Mouse (Mus musculus) embryonic facial prominence, embryonic 14.5 days (tissue): ENCODE results near the gene Dnajb7. TPM values are rescaled to one million over a fixed set of nuclear protein-coding genes. Genes with fewer than 3 reads are reported as not detected.
"Not testable (repeated sequence)": the region's sequence is repeated elsewhere in the genome, so short reads cannot be mapped to it uniquely, and the experiment has no call there.

ENCODE experiments used
- ATAC-seq: fragments of 200-750 bp; cut with Nextera tagmentation; 2 replicates; pipeline ENCODE4 v1.8.0; 2017; ENCODE audit warnings: low read depth, moderate number of reproducible peaks, moderate TSS enrichment
- DNase-seq: peaks from one replicate; pipeline ENCODE4 v3.0.0-alpha.2; 2015; ENCODE audit warnings: low spot score
- H3K27ac ChIP-seq: fragments of 300-500 bp; sonication (generic); replicated peaks from 2 replicates; pipeline ENCODE4 v1.5.1; 2014; ENCODE audit warnings: low read depth, mild to moderate bottlenecking, low read length, moderate library complexity
- H3K27me3 ChIP-seq: fragments of 300-500 bp; sonication (generic); replicated peaks from 2 replicates; pipeline ENCODE4 v1.6.1; 2014; ENCODE audit warnings: low read length; ENCODE audit not compliant: control insufficient read depth, insufficient read depth
- H3K36me3 ChIP-seq: fragments of 300-500 bp; sonication (generic); 2 replicates; pipeline ENCODE4 v1.6.1; 2014; ENCODE audit warnings: low read length, mixed read lengths; ENCODE audit not compliant: control insufficient read depth, insufficient read depth
- H3K4me1 ChIP-seq: fragments of 300-500 bp; sonication (generic); 2 replicates; pipeline ENCODE4 v1.6.1; 2014; ENCODE audit warnings: antibody characterized with exemption, low read length; ENCODE audit not compliant: control insufficient read depth, insufficient read depth
- H3K4me2 ChIP-seq: fragments of 300-500 bp; sonication (generic); 2 replicates; pipeline ENCODE4 v1.6.1; 2014; ENCODE audit warnings: low read depth, mild to moderate bottlenecking, low read length, moderate library complexity, mixed read lengths
- H3K4me3 ChIP-seq: fragments of 300-500 bp; sonication (generic); 2 replicates; pipeline ENCODE4 v1.5.1; 2014; ENCODE audit warnings: low read depth, mild to moderate bottlenecking, low read length
- H3K9ac ChIP-seq: fragments of 300-500 bp; sonication (generic); 2 replicates; pipeline ENCODE4 v1.6.1; 2014; ENCODE audit warnings: low read depth, mild to moderate bottlenecking, low read length, moderate library complexity, mixed read lengths
- H3K9me3 ChIP-seq: fragments of 300-500 bp; sonication (generic); 2 replicates; pipeline ENCODE4 v1.6.1; 2016; ENCODE audit warnings: low read length; ENCODE audit not compliant: control insufficient read depth
- WGBS: fragments of 180-500 bp; shearing (Covaris S2); extraction: QIAGEN DNeasy Blood & Tissue Kit; methylation state at CpG from one replicate; pipeline ENCODE4 v1.1.7; 2014; 5-methylcytosine and 5-hydroxymethylcytosine counted together
- polyA plus RNA-seq: library from polyadenylated mRNA; unstranded; fragments of >200 nt; fragmentation: Nextera tagmentation; extraction: Ambion mirVana; gene quantifications from 2 replicates; pipeline ENCODE4 v1.2.1, GENCODE M21; 2014

Gene Dnajb7
- polyA plus RNA-seq, 1 experiment from 2014 or later = 0.85 TPM

GRCm38 (mm10) chr15:81418065-81418464 is 10.0 kb upstream of the Dnajb7 start:
- no peak for ATAC-seq
- Histone ChIP-seq H3K4me2 (no peak overlapping the region), H3K27ac (no peak overlapping the region), H3K36me3 (no peaks in the 10 kb centered on the region), H3K4me3 (no peak overlapping the region), H3K4me1 (peaks cover 3% of the 10 kb centered on the region; the same call in 1 of the 2 replicates), H3K27me3 (no peaks in the 10 kb centered on the region), H3K9me3 (no peaks in the 10 kb centered on the region), H3K9ac (no peak overlapping the region)
- DNase-seq = no peak
- 83% methylated on average over 4 of the region's 4 CpGs for WGBS

- WGBS = 5% methylated on average over 22 of the region's 22 CpGs
- H3K4me1 ChIP-seq, H3K9me3 ChIP-seq, H3K27me3 ChIP-seq, H3K36me3 ChIP-seq: not testable (repeated sequence)
- Histone ChIP-seq H3K4me3 (peak overlapping the region; percentile 24), H3K9ac (peak overlapping the region; percentile 45), H3K27ac (peak overlapping the region; percentile 8; the same call in 1 of the 2 replicates), H3K4me2 (peak overlapping the region; percentile 47)
- DNase-seq (peak; percentile 80), ATAC-seq (peak; percentile 82)
These were observed 8.7 kb upstream of the Dnajb7 start for GRCm38 (mm10) chr15:81416763-81417310.

- no peak for DNase-seq
These were observed 3.1 kb downstream of the Dnajb7 start for GRCm38 (mm10) chr15:81405008-81405407.

GRCm38 (mm10) chr15:81399638-81400315 is 8.3 kb downstream of the Dnajb7 start, which contains the start of the genes St13 and Xpnpep3:
Gene St13, minus strand, starts transcription at chr15:81400077.
Gene Xpnpep3, plus strand, starts transcription at chr15:81400138.
- peak within 1 kb of the TSS; percentile 80 for H3K4me2 ChIP-seq
- H3K4me3 ChIP-seq = peak within 1 kb of the TSS; percentile 88
- H3K27me3 ChIP-seq = no peaks in the 10 kb centered on the region
- under 1% methylated on average over 44 of the region's 50 CpGs for WGBS
- no peaks in the 10 kb centered on the region for H3K9me3 ChIP-seq
- H3K36me3 ChIP-seq = no peaks in the 10 kb centered on the region
- peaks cover 16% of the 10 kb centered on the region for H3K4me1 ChIP-seq
- peak; percentile 100 for ATAC-seq
- peak within 1 kb of the TSS; percentile 90 for H3K9ac ChIP-seq
- H3K27ac ChIP-seq = peak within 1 kb of the TSS; percentile 94
- DNase-seq = peak; percentile 97

More at GRCm38 (mm10) chr15:81405008-81405407, 3.1 kb downstream of the Dnajb7 start:
- Histone ChIP-seq H3K4me3 (no peak overlapping the region), H3K4me2 (no peak overlapping the region), H3K9ac (no peak overlapping the region), H3K27ac (no peak overlapping the region), H3K4me1 (peaks cover 6% of the 10 kb centered on the region; the same call in 1 of the 2 replicates), H3K36me3 (no peaks in the 10 kb centered on the region), H3K9me3 (no peaks in the 10 kb centered on the region), H3K27me3 (no peaks in the 10 kb centered on the region)
- ATAC-seq = no peak
- 89% methylated on average over 3 of the region's 3 CpGs for WGBS

GRCm38 (mm10) chr15:81399297-81399637 is 8.8 kb downstream of the Dnajb7 start:
- peak overlapping the region; percentile 90 for H3K9ac ChIP-seq
- DNase-seq (no peak), ATAC-seq (no peak; the same call in 1 of the 2 replicates)
- H3K4me1 ChIP-seq = peaks cover 16% of the 10 kb centered on the region
- H3K4me2 ChIP-seq = peak overlapping the region; percentile 80
- no peaks in the 10 kb centered on the region for H3K9me3 ChIP-seq
- peak overlapping the region; percentile 94 for H3K27ac ChIP-seq
- H3K36me3 ChIP-seq = no peaks in the 10 kb centered on the region
- under 1% methylated on average over 20 of the region's 21 CpGs for WGBS
- peak overlapping the region; percentile 88 for H3K4me3 ChIP-seq
- H3K27me3 ChIP-seq = no peaks in the 10 kb centered on the region

GRCm38 (mm10) chr15:81398189-81398588 is 9.9 kb downstream of the Dnajb7 start:
- no peaks in the 10 kb centered on the region for H3K9me3 ChIP-seq
- peak overlapping the region; percentile 90 for H3K9ac ChIP-seq
- ATAC-seq (no peak), DNase-seq (no peak)
- no peaks in the 10 kb centered on the region for H3K36me3 ChIP-seq
- no peaks in the 10 kb centered on the region for H3K27me3 ChIP-seq
- H3K4me2 ChIP-seq = peak overlapping the region; percentile 80
- H3K27ac ChIP-seq = no peak overlapping the region
- peak overlapping the region; percentile 88 for H3K4me3 ChIP-seq
- H3K4me1 ChIP-seq = peaks cover 16% of the 10 kb centered on the region

GRCm38 (mm10) chr15:81394211-81394915 is 13.7 kb downstream of the Dnajb7 start:
- peaks cover 11% of the 10 kb centered on the region for H3K4me1 ChIP-seq
- H3K4me3 ChIP-seq = no peak overlapping the region
- H3K9ac ChIP-seq = no peak overlapping the region
- WGBS = 86% methylated on average over 8 of the region's 8 CpGs
- no peak overlapping the region for H3K27ac ChIP-seq
- H3K27me3 ChIP-seq = no peaks in the 10 kb centered on the region
- no peaks in the 10 kb centered on the region for H3K9me3 ChIP-seq
- peaks cover 30% of the 10 kb centered on the region for H3K36me3 ChIP-seq
- ATAC-seq = no peak
- DNase-seq = no peak
- no peak overlapping the region for H3K4me2 ChIP-seq

- Histone ChIP-seq H3K4me2 (no peak overlapping the region), H3K4me3 (no peak overlapping the region), H3K9ac (no peak overlapping the region), H3K27me3 (no peaks in the 10 kb centered on the region), H3K36me3 (peaks cover 43% of the 10 kb centered on the region), H3K9me3 (no peaks in the 10 kb centered on the region), H3K27ac (no peak overlapping the region), H3K4me1 (peaks cover 7% of the 10 kb centered on the region)
- ATAC-seq = no peak
- no peak for DNase-seq
These were observed 15.1 kb downstream of the Dnajb7 start for GRCm38 (mm10) chr15:81392997-81393396.
